Comparison of ENCODE assay signal across 19 mouse cellular contexts in genomic region chr3:24552631-24553030, GRCm38 (mm10).
"Had no signal": no experiment of that assay in that cellular context is flagged by ENCODE, and none has a peak within 500 bp of the region (broad histone marks: within the 10 kb centered on the region; RNA-seq: fewer than 3 reads in every experiment).

No protein-coding gene starts in this region.

- H3K4me1 ChIP-seq: midbrain, embryonic 10.5 days; midbrain, embryonic 12.5 days; neural tube, embryonic 13.5 days; neural tube, embryonic 15.5 days had no signal

- H3K27ac ChIP-seq: liver, embryonic 14.5 days; midbrain, embryonic 10.5 days; midbrain, embryonic 12.5 days; neural tube, embryonic 13.5 days; neural tube, embryonic 15.5 days had no signal

- H3K4me2 ChIP-seq: lung, embryonic 14.5 days; midbrain, embryonic 12.5 days; neural tube, embryonic 13.5 days; neural tube, embryonic 15.5 days had no signal

- DNase-seq: lung, adult 18-20 months; lung, embryonic 14.5 days; lung, postnatal 10 days; lung, postnatal 4 days; midbrain, embryonic 14.5 days; retina, postnatal 1 day; right cerebral cortex, postnatal 25 days; right cerebral cortex, postnatal 4 days; spleen, adult 18-20 months; thymus, adult 2 months; thymus, postnatal 25 days; thymus, postnatal 4 days had no signal

- H3K36me3 ChIP-seq: midbrain, embryonic 10.5 days; midbrain, embryonic 12.5 days; neural tube, embryonic 13.5 days; neural tube, embryonic 15.5 days had no signal

- H3K9me3 ChIP-seq: midbrain, embryonic 10.5 days; midbrain, embryonic 12.5 days; neural tube, embryonic 13.5 days; neural tube, embryonic 15.5 days had no signal

- ATAC-seq: midbrain, embryonic 16.5 days had no signal

- H3K4me3 ChIP-seq: midbrain, embryonic 10.5 days; midbrain, embryonic 12.5 days; myocyte; neural tube, embryonic 13.5 days; neural tube, embryonic 15.5 days had no signal

- H3K9ac ChIP-seq: liver, embryonic 14.5 days; lung, embryonic 14.5 days; midbrain, embryonic 12.5 days; neural tube, embryonic 13.5 days; neural tube, embryonic 15.5 days had no signal

- H3K27me3 ChIP-seq: midbrain, embryonic 12.5 days; neural tube, embryonic 13.5 days; neural tube, embryonic 15.5 days had no signal
